Mouse (Mus musculus) hindbrain, embryonic 14.5 days (tissue): Measurements from ENCODE around the gene Aspdh. TPM values are rescaled to one million over a fixed set of nuclear protein-coding genes. Genes with fewer than 3 reads are reported as not detected.

Experiments
- ATAC-seq: fragments of 200-750 bp; cut with Nextera tagmentation; 2 replicates; pipeline ENCODE4 v1.8.0; 2017; ENCODE audit warnings: moderate number of reproducible peaks, mild to moderate bottlenecking, moderate TSS enrichment, moderate library complexity; ENCODE audit not compliant: low FRiP score
- DNase-seq: peaks from one replicate; pipeline ENCODE4 v3.0.0-alpha.2; 2015; ENCODE audit warnings: low spot score
- H3K27ac ChIP-seq: fragments of 300-500 bp; sonication (generic); 2 replicates; pipeline ENCODE4 v1.5.1; 2014; ENCODE audit warnings: mild to moderate bottlenecking, moderate library complexity
- H3K27me3 ChIP-seq: fragments of 300-500 bp; sonication (generic); 2 replicates; pipeline ENCODE4 v1.6.1; 2014; ENCODE audit warnings: mild to moderate bottlenecking, low read length, mixed read lengths; ENCODE audit not compliant: control insufficient read depth, insufficient read depth
- H3K36me3 ChIP-seq: fragments of 300-500 bp; sonication (generic); replicated peaks from 2 replicates; pipeline ENCODE4 v1.6.1; 2014; ENCODE audit not compliant: control insufficient read depth, insufficient read depth
- H3K4me1 ChIP-seq: fragments of 300-500 bp; sonication (generic); replicated peaks from 2 replicates; pipeline ENCODE4 v1.6.1; 2014; ENCODE audit warnings: antibody characterized with exemption, low read length, mixed read lengths; ENCODE audit not compliant: control insufficient read depth, insufficient read depth
- H3K4me2 ChIP-seq: fragments of 300-500 bp; sonication (generic); replicated peaks from 2 replicates; pipeline ENCODE4 v1.6.1; 2014; ENCODE audit warnings: mild to moderate bottlenecking, moderate library complexity
- H3K4me3 ChIP-seq: fragments of 300-500 bp; sonication (generic); replicated peaks from 2 replicates; pipeline ENCODE4 v1.5.1; 2014; ENCODE audit warnings: mild to moderate bottlenecking, low read length
- H3K9ac ChIP-seq: fragments of 300-500 bp; sonication (generic); 2 replicates; pipeline ENCODE4 v1.6.1; 2014
- H3K9me3 ChIP-seq: fragments of 300-500 bp; sonication (generic); 2 replicates; pipeline ENCODE4 v1.6.1; 2016; ENCODE audit warnings: low read length; ENCODE audit not compliant: control insufficient read depth
- WGBS: fragments of 180-500 bp; shearing (Covaris S2); extraction: QIAGEN DNeasy Blood & Tissue Kit; methylation state at CpG from one replicate; pipeline ENCODE4 v1.1.7; 2014; 5-methylcytosine and 5-hydroxymethylcytosine counted together
- polyA plus RNA-seq: library from polyadenylated mRNA; unstranded; fragments of >200 nt; fragmentation: Nextera tagmentation; extraction: Ambion mirVana; gene quantifications from 2 replicates; pipeline ENCODE4 v1.2.1, GENCODE M21; 2014

Gene Aspdh
- polyA plus RNA-seq, 1 experiment from 2014 or later: 3.4 TPM

DNA sequence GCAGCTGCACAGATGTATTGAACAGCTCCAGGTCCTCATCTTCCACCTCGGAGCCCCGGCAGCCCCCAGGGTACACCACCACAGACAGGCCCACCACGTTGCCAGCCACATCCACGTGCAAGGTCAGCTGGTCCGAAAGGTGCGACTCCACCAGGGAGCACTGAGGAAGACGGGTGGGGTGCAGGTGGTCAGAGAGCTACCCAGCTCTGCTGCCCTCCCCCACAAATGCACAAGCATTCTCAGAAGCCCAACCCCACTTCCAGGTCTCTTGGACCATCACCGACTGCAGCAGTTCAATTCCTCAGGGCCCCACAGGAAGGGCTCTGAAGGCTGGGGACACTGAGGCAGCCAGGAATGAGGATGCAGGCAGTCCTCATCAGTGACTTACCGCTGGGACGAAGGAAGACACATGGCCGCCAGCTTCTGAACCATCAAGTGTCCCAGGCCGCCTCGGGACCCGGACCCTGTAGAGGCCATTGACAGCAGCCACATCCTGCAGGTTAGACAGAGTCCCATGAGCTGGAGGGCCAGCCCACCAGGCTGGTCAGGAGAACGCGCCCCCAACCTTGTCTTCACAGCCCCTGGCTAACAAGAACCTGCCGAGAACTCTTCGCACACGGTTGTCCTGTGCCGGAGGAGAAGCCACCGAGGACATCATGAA lies 27.1 kb downstream of the Aspdh start:
- Histone ChIP-seq H3K4me1 (peaks cover 16% of the 10 kb centered on the region), H3K36me3 (peaks cover 47% of the 10 kb centered on the region), H3K4me2 (no peak overlapping the region), H3K27ac (no peak overlapping the region), H3K4me3 (no peak overlapping the region), H3K9ac (no peak overlapping the region), H3K27me3 (no peaks in the 10 kb centered on the region), H3K9me3 (no peaks in the 10 kb centered on the region)
- DNase-seq (no peak), ATAC-seq (no peak)
- WGBS: 96% methylated on average over 21 of the region's 21 CpGs

GRCm38 (mm10) chr7:44494681-44495080 lies 29.5 kb downstream of the Aspdh start:
- Histone ChIP-seq H3K9ac (no peak overlapping the region), H3K4me3 (no peak overlapping the region)
- no peak for ATAC-seq

DNA sequence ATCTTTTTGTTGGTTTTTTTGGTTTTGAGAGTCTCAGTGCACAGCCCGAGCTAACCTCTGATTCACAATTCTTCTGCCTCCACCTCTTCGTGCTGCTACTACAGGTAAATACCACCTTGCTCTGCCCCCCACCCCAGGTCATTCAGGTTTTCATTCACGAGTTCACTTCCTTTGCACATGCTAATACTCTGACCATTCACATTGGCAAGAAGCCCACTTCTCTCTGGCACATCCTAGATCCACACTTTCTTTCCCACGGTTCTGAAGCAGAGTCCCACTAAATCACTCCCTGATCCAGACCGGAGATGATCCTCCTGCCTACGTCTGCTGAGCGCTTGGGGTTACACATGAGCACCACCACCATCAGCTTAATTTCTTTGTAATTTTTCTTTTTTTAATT lies 29.9 kb downstream of the Aspdh start:
- H3K27ac ChIP-seq: no peak overlapping the region
- peak overlapping the region; percentile 66 for H3K4me3 ChIP-seq
- no peaks in the 10 kb centered on the region for H3K27me3 ChIP-seq
- H3K36me3 ChIP-seq: peaks cover 32% of the 10 kb centered on the region
- H3K4me1 ChIP-seq: peaks cover 20% of the 10 kb centered on the region
- peak overlapping the region; percentile 72 for H3K4me2 ChIP-seq
- DNase-seq (no peak), ATAC-seq (no peak)
- WGBS: 86% methylated on average over 7 of the region's 7 CpGs
- no peaks in the 10 kb centered on the region for H3K9me3 ChIP-seq
- H3K9ac ChIP-seq: peak overlapping the region; percentile 79

More at GRCm38 (mm10) chr7:44494681-44495080, 29.5 kb downstream of the Aspdh start:
- no peak for DNase-seq
- Histone ChIP-seq H3K36me3 (peaks cover 36% of the 10 kb centered on the region), H3K27me3 (no peaks in the 10 kb centered on the region), H3K27ac (no peak overlapping the region), H3K4me1 (peaks cover 20% of the 10 kb centered on the region), H3K9me3 (no peaks in the 10 kb centered on the region), H3K4me2 (peak overlapping the region; percentile 72; the same call in 1 of the 2 replicates)
- WGBS: 91% methylated on average over 12 of the region's 12 CpGs

DNA sequence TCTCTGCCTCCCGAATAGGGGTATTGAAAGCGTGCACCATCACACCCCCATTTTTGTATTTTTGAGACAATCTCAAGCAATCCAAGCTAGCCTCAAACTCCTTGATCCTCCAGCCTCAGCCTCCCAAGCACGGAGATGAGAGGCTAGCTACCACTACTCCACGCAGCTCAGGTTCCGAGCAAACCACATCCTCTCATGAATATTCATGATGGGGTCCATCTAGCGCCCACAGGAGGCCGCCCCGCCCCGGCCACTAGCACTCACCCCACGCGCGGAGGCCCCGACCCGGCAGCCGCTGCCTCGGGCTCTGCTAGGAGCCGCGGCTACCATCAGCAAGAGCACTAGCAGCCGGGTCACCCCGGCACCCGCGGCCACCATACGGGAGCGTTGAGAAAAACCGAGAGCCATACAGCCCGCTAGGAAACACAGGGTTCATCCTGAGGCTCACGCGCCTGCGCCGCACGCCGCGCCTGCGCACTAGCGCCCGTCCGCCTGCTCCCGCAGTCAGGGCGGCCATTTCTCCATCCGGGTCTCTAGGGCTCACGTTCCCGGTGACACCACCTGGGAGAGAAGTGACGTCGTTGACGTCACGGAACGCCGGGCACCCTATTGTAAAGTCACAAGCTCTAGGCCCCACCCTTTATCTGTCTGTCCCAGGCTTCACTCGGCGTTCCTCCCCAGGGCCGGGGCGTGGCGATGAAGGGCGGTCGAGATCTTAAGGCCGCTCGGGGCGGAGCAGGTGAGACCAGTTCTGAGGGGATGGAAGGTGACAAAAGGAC lies 31.0 kb downstream of the Aspdh start, which contains the start of the genes Emc10 and Fam71e1:
Gene Emc10 (minus strand): TSS at position 538 of the 779 bp plus-strand sequence.
Gene Fam71e1 (plus strand): TSS at position 590 of the 779 bp plus-strand sequence.
- Histone ChIP-seq H3K36me3 (peaks cover 21% of the 10 kb centered on the region), H3K27ac (peak within 1 kb of the TSS; percentile 92), H3K27me3 (no peaks in the 10 kb centered on the region), H3K4me2 (peak within 1 kb of the TSS; percentile 72), H3K4me3 (peak within 1 kb of the TSS; percentile 66), H3K4me1 (peaks cover 20% of the 10 kb centered on the region), H3K9me3 (no peaks in the 10 kb centered on the region), H3K9ac (peak within 1 kb of the TSS; percentile 79)
- under 1% methylated on average over 55 of the region's 58 CpGs for WGBS
- peak; percentile 97 for ATAC-seq
- peak; percentile 100 for DNase-seq

- H3K27me3 ChIP-seq: no peaks in the 10 kb centered on the region
- WGBS: 1% methylated on average over 26 of the region's 26 CpGs
- peak overlapping the region; percentile 72 for H3K4me2 ChIP-seq
- H3K9ac ChIP-seq: peak overlapping the region; percentile 79
- H3K9me3 ChIP-seq: no peaks in the 10 kb centered on the region
- peaks cover 15% of the 10 kb centered on the region for H3K36me3 ChIP-seq
- DNase-seq (no peak), ATAC-seq (no peak)
- H3K27ac ChIP-seq: peak overlapping the region; percentile 92
- H3K4me3 ChIP-seq: peak overlapping the region; percentile 66
- H3K4me1 ChIP-seq: peaks cover 20% of the 10 kb centered on the region
Measured at GRCm38 (mm10) chr7:44496771-44497109, 31.5 kb downstream of the Aspdh start.

- ATAC-seq (no peak), DNase-seq (no peak)
- WGBS: 86% methylated on average over 10 of the region's 10 CpGs
- peak overlapping the region; percentile 66 for H3K4me3 ChIP-seq
- H3K4me2 ChIP-seq: peak overlapping the region; percentile 72
- H3K36me3 ChIP-seq: peaks cover 8% of the 10 kb centered on the region; the same call in 1 of the 2 replicates
- H3K27ac ChIP-seq: peak overlapping the region; percentile 92; the same call in 1 of the 2 replicates
- H3K4me1 ChIP-seq: peaks cover 20% of the 10 kb centered on the region
- peak overlapping the region; percentile 79 for H3K9ac ChIP-seq
- H3K27me3 ChIP-seq: no peaks in the 10 kb centered on the region
- no peaks in the 10 kb centered on the region for H3K9me3 ChIP-seq
Measured at GRCm38 (mm10) chr7:44497361-44498055, 32.3 kb downstream of the Aspdh start.

DNA sequence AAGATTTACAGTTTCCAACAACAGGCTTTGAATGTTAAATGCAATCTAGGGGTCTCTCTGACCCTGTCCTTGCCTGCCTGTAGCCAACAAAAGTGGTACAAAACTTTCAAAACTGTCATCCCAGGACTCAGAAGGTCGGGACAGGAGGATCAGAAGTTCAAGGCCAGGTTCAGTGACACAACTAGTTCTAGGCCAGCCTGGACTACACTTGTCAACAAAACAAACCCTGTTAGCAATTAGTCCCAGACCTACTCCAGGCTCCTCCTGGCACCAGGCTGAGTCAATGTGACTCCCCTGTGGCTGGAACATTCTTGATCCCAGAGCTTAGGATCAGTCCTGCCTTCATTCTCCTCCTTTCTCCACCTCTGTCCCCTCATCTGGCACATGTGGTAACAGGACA lies 33.7 kb downstream of the Aspdh start:
- no peaks in the 10 kb centered on the region for H3K9me3 ChIP-seq
- no peak overlapping the region for H3K4me2 ChIP-seq
- no peaks in the 10 kb centered on the region for H3K27me3 ChIP-seq
- H3K27ac ChIP-seq: no peak overlapping the region
- H3K36me3 ChIP-seq: no peaks in the 10 kb centered on the region
- peaks cover 20% of the 10 kb centered on the region for H3K4me1 ChIP-seq
- H3K4me3 ChIP-seq: no peak overlapping the region
- DNase-seq (no peak), ATAC-seq (no peak)
- H3K9ac ChIP-seq: no peak overlapping the region
- 79% methylated on average over 1 of the region's 1 CpGs for WGBS

DNA sequence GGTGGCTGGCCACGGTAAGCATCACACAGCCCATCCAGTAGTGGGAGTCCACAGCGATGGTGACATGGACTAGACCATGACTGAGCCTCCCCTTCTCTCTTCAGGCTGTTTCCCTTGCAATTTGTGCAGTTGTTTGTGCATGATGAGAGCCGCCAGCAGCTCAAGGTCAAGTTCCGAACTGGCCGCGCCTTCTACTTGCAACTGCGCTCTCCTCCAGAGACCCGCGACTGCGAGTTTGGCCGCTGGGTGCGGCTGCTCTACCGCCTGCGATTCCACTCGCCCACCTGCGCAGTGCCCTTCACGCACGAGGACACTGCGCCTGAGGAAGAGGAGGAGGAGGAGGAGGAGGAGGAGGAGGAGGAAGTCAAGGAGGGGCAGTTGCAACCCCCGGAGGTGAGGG lies 34.9 kb downstream of the Aspdh start:
- Histone ChIP-seq H3K9ac (no peak overlapping the region), H3K4me3 (no peak overlapping the region), H3K4me2 (no peak overlapping the region), H3K36me3 (no peaks in the 10 kb centered on the region), H3K27ac (no peak overlapping the region), H3K9me3 (no peaks in the 10 kb centered on the region), H3K4me1 (peaks cover 15% of the 10 kb centered on the region), H3K27me3 (no peaks in the 10 kb centered on the region)
- DNase-seq (no peak), ATAC-seq (no peak)
- 63% methylated on average over 20 of the region's 20 CpGs for WGBS

GRCm38 (mm10) chr7:44501563-44502115 lies 36.4 kb downstream of the Aspdh start:
- Histone ChIP-seq H3K9ac (no peak overlapping the region), H3K4me1 (peaks cover 8% of the 10 kb centered on the region)

More at GRCm38 (mm10) chr7:44501563-44502115, 36.4 kb downstream of the Aspdh start:
- DNase-seq (peak; percentile 79), ATAC-seq (no peak)
- no peaks in the 10 kb centered on the region for H3K36me3 ChIP-seq
- no peak overlapping the region for H3K4me3 ChIP-seq
- 38% methylated on average over 5 of the region's 5 CpGs for WGBS
- H3K27ac ChIP-seq: no peak overlapping the region
- no peaks in the 10 kb centered on the region for H3K9me3 ChIP-seq
- H3K27me3 ChIP-seq: no peaks in the 10 kb centered on the region
- no peak overlapping the region for H3K4me2 ChIP-seq
